Mouse (Mus musculus) CH12.LX (cell line): Measurements from ENCODE around the gene Usp12. TPM values are rescaled to one million over a fixed set of nuclear protein-coding genes. Genes with fewer than 3 reads are reported as not detected.
A peak's percentile ranks its signal among the peaks of the same experiment; 100 is the strongest.

ENCODE experiments used
- DNase-seq: peaks from one replicate; pipeline ENCODE4 v3.0.0-alpha.2; 2013; ENCODE audit errors: extremely low read depth
- H3K27ac ChIP-seq: 2 replicates; pipeline ENCODE4 v1.5.1; 2012; ENCODE audit warnings: low read depth, mild to moderate bottlenecking, control low read depth, moderate library complexity; ENCODE audit not compliant: insufficient read depth
- H3K27me3 ChIP-seq: replicated peaks from 2 replicates; pipeline ENCODE3; 2012; ENCODE audit warnings: inconsistent platforms
- H3K36me3 ChIP-seq, 2 experiments: replicated peaks in 1 of 2; 2 replicates each; pipeline versions ENCODE3 to v1.6.1; 2012; ENCODE audit warnings: inconsistent platforms in 1 of 2, low read length in 1 of 2, mild to moderate bottlenecking in 1 of 2, mixed read lengths in 1 of 2, moderate library complexity in 1 of 2; ENCODE audit not compliant: control insufficient read depth in 1 of 2, insufficient read depth in 1 of 2
- H3K4me1 ChIP-seq, 2 experiments: 2 replicates each; pipeline ENCODE4 v1.6.1; 2012; ENCODE audit warnings: inconsistent platforms in 1 of 2, moderate library complexity in 1 of 2; ENCODE audit not compliant: insufficient read depth in 2 of 2, control insufficient read depth in 1 of 2
- H3K4me2 ChIP-seq: 2 replicates; pipeline ENCODE4 v1.6.1; 2012; ENCODE audit warnings: low read depth, mild to moderate bottlenecking, control low read depth; ENCODE audit not compliant: poor library complexity, insufficient read depth, severe bottlenecking
- H3K4me3 ChIP-seq, 3 experiments: fragments of 150-350 bp in 1 of 3; sonication (generic) in 1 of 3; replicated peaks in 1 of 3; 2 replicates each; pipeline versions ENCODE3 to v1.5.1; 2011 to 2012; ENCODE audit warnings: low read depth in 2 of 3, low read length in 2 of 3, mild to moderate bottlenecking in 2 of 3, moderate library complexity in 2 of 3, control low read depth in 1 of 3, improper control_type of control experiment in 1 of 3, inconsistent platforms in 1 of 3, mixed read lengths in 1 of 3; ENCODE audit not compliant: poor library complexity in 1 of 3
- H3K79me2 ChIP-seq: replicated peaks from 2 replicates; pipeline ENCODE4 v1.6.1; 2012; ENCODE audit warnings: mild to moderate bottlenecking, moderate library complexity; ENCODE audit not compliant: control insufficient read depth, poor library complexity, insufficient read depth, severe bottlenecking; ENCODE audit errors: extremely low read depth
- H3K9ac ChIP-seq: 2 replicates; pipeline ENCODE4 v1.6.1; 2012; ENCODE audit warnings: low read depth, mild to moderate bottlenecking, control low read depth, moderate library complexity; ENCODE audit not compliant: insufficient read depth
- H3K9me3 ChIP-seq: replicated peaks from 2 replicates; pipeline ENCODE3; 2012; ENCODE audit warnings: low read length, inconsistent platforms, mixed read lengths
- CHD2 ChIP-seq: IDR thresholded peaks from 2 replicates; pipeline ENCODE4 v1.6.1; 2011; ENCODE audit warnings: low read length, improper control_type of control experiment
- CTCF ChIP-seq, 2 experiments: IDR thresholded peaks in 1 of 2; conservative IDR thresholded peaks in 1 of 2; 2 replicates each; pipeline ENCODE4 v1.5.1; 2011 to 2012; ENCODE audit warnings: low read depth in 2 of 2, low read length in 2 of 2, improper control_type of control experiment in 1 of 2, inconsistent platforms in 1 of 2, mild to moderate bottlenecking in 1 of 2, moderate library complexity in 1 of 2
- GABPA ChIP-seq: IDR thresholded peaks from 2 replicates; pipeline ENCODE4 v1.6.1; 2012; ENCODE audit warnings: low read depth, low read length, improper control_type of control experiment, inconsistent platforms; ENCODE audit not compliant: insufficient replicate concordance
- IRF4 ChIP-seq: IDR thresholded peaks from 2 replicates; pipeline ENCODE4 v1.6.1; 2014; ENCODE audit warnings: low read depth, mild to moderate bottlenecking, inconsistent platforms, low read length, improper control_type of control experiment
- MAFK ChIP-seq: IDR thresholded peaks from 2 replicates; pipeline ENCODE4 v1.6.1; 2011; ENCODE audit warnings: low read length, improper control_type of control experiment; ENCODE audit not compliant: insufficient replicate concordance
- MEF2A ChIP-seq: IDR thresholded peaks from 2 replicates; pipeline ENCODE4 v1.6.1; 2014; ENCODE audit warnings: low read depth, mild to moderate bottlenecking, inconsistent platforms, low read length, improper control_type of control experiment, borderline replicate concordance
- MXI1 ChIP-seq: IDR thresholded peaks from 2 replicates; pipeline ENCODE4 v1.6.1; 2011; ENCODE audit warnings: mild to moderate bottlenecking, low read depth, low read length, improper control_type of control experiment
- POLR2A ChIP-seq: IDR thresholded peaks from 2 replicates; pipeline ENCODE4 v1.6.1; 2011; ENCODE audit warnings: low read depth, mild to moderate bottlenecking, improper control_type of control experiment, low read length
- POLR2AphosphoS2 ChIP-seq: IDR thresholded peaks from 2 replicates; pipeline ENCODE4 v1.6.1; 2011; ENCODE audit warnings: low read depth, low read length, improper control_type of control experiment
- SIN3A ChIP-seq: IDR thresholded peaks from 2 replicates; pipeline ENCODE4 v1.6.1; 2012; ENCODE audit warnings: low read length, improper control_type of control experiment, inconsistent platforms
- ZC3H11A ChIP-seq: IDR thresholded peaks from 2 replicates; pipeline ENCODE4 v1.6.1; 2012; ENCODE audit warnings: low read depth, mild to moderate bottlenecking, inconsistent platforms, low read length, improper control_type of control experiment
- ZNF384 ChIP-seq: IDR thresholded peaks from 2 replicates; pipeline ENCODE4 v1.6.1; 2012; ENCODE audit warnings: low read depth, low read length, improper control_type of control experiment, inconsistent platforms
- dilution Hi-C: fragments of 300-500 bp; cut with MboI; formaldehyde crosslinking; loops from 2 replicates; pipeline ENCODE4 v1.14.3; 2020; ENCODE audit warnings: low sequenced_read_pairs; ENCODE audit not compliant: extremely low pct_unique_long_range_greater_than_20kb, extremely low pct_ligation_motif_present
- in situ Hi-C: fragments of 300-500 bp; cut with MboI; formaldehyde crosslinking; loops from 3 replicates; pipeline ENCODE4 v1.14.3; 2019; ENCODE audit warnings: low sequenced_read_pairs, low pct_ligation_motif_present, low pct_unique_long_range_greater_than_20kb, mixed read lengths
- polyA plus RNA-seq: library from polyadenylated mRNA; unstranded; fragments of >175 nt; gene quantifications from 2 replicates; pipeline ENCODE4 v1.2.1, GENCODE M21; 2012; ENCODE audit warnings: low read depth; ENCODE audit not compliant: insufficient read length
- total RNA-seq, 2 experiments: library from RNA; depleted of rRNA; stranded (reverse); fragments of 300-350 nt in 1 of 2; fragments of >200 nt in 1 of 2; gene quantifications; 2 replicates each; pipeline ENCODE4 v1.2.3; 2012 to 2014

Usp12 gene
- total and polyA plus RNA-seq, 3 experiments, result 7.8 to 17.8 (median 10.1) TPM

DNA sequence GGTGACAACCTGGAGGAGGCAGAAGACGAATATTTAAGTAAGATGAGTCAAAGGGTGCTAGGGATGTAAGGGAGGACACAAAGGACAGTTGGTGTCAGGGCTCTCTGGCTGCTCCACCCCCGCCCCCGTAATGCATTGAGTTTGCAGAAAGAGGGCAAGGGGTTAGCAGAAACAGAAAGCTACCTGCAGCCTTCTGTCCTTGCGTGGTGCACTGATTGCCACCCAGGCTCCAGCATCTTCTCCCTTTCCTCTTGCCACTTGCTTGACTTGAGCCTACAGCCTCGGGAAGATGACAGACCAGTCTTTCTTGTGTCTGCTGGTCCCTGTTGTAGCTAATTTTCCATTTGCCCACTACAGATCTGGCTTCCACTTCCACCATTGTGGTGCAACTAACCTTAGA is 45.0 kb upstream of the Usp12 start:
- dilution Hi-C loops, result no loop called here

DNA sequence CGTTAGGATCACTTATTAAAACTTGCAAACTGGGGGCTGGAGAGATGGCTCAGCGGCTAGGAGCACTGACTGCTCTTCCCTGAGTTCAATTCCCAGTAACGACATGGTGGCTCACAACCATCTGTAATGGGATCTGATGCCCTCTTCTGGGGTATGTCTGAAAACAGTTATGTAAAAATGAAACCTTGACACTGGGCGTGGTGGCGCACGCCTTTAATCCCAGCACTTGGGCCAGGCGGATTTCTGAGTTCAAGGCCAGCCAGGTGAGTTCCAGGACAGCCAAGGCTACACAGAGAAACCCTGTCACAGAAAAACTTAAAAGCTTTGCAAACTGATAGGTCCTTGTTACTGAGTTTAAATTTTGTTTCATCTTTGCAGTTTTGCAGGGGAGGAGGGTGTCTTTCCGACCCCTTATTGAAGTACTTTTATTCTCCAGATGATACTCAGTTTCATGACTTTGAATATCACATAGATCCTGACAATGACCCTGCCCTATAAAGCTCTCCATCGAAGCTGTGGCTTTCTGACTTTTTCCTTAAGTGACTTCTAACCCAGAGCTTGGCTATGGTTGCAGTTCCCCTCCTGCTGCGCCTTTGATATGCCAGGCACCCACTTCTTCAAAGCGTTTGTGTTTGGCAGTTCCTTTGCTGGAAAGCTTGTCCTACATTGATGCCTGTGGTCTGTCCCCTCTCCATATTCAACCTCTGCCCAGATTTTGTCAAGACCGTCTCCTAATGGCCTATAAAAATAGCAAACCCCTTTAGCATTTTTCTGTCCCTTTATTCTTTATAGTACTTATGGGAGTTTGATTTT is 44.2 kb upstream of the Usp12 start:
- Histone ChIP-seq H3K27ac (no peak overlapping the region), H3K36me3 (peaks cover 45 to 60% of the 10 kb centered on the region in 2 experiments), H3K4me2 (no peak overlapping the region), H3K79me2 (peaks cover 9% of the 10 kb centered on the region), H3K27me3 (no peaks in the 10 kb centered on the region), H3K9me3 (no peaks in the 10 kb centered on the region), H3K4me1 (peaks cover 0 to 22% of the 10 kb centered on the region in 2 experiments; a peak in 3 of 4 replicates), H3K4me3 (no peak overlapping the region), H3K9ac (no peak overlapping the region)
- TF ChIP-seq POLR2AphosphoS2 (peak; percentile 95), MXI1 (no peak), IRF4 (no peak), MAFK (no peak), POLR2A (peak; percentile 46), SIN3A (0 out of 2 replicates have a peak, but pooled peaks have one; percentile 29), CHD2 (0 out of 2 replicates have a peak, but pooled peaks have one; percentile 14)
- in situ Hi-C loops, result no loop called here
- no peak for DNase-seq
- dilution Hi-C loops, result no loop called here

More for the DNA sequence above, 45.0 kb upstream of the Usp12 start:
- Histone ChIP-seq H3K79me2 (peaks cover 2% of the 10 kb centered on the region), H3K9ac (no peak overlapping the region), H3K9me3 (peaks cover under 1% of the 10 kb centered on the region), H3K27ac (no peak overlapping the region), H3K4me1 (peaks cover 0 to 19% of the 10 kb centered on the region in 2 experiments; a peak in 3 of 4 replicates), H3K27me3 (no peaks in the 10 kb centered on the region), H3K4me3 (no peak overlapping the region), H3K36me3 (peaks cover 38 to 52% of the 10 kb centered on the region in 2 experiments), H3K4me2 (no peak overlapping the region)
- no peak for DNase-seq
- in situ Hi-C loops, result no loop called here
- TF ChIP-seq ZC3H11A (no peak), GABPA (no peak), POLR2AphosphoS2 (peak; percentile 2; the same call in 1 of the 2 replicates), CTCF (conservative IDR thresholded peaks at IDR 0.05 in 1 of 2, IDR thresholded peaks at IDR 0.05 in 1 of 2; ENCODE audit: low read depth in 2 of 2, low read length in 2 of 2) (no peak), ZNF384 (no peak), MEF2A (no peak)
